Mouse (Mus musculus) right cerebral cortex, postnatal 10 days (tissue): Measurements from ENCODE around the gene Gm13539.
"Not testable (repeated sequence)": the region's sequence is repeated elsewhere in the genome, so short reads cannot be mapped to it uniquely, and the experiment has no call there.

Experiments used
- DNase-seq, 2 experiments: peaks; one replicate each; pipeline ENCODE4 v3.0.0; 2021; ENCODE audit warnings: low spot score in 2 of 2

Gene Gm13539

DNA sequence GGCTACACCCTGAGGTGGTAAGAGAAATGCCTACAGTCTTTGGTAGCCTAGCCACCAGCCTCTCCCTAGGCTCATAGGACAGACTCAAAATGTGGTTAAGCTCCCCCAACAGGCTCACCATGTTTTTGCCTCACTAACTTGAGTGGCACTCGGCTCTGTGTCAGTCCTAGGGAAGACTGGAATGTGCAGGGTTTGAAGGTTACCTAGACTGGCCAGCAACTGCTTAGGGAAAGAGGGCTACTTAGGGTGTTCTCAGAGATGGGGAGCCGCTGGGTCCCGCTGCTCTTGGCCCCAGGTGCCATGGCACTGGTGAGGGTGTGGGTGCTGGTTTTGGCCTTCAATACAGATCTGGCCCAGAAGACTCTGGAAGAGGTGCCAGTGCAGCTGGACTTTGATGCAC is at the start of gene Gm13539:
Gm13539 (plus strand) TSS at position 301 of the 400 bp plus-strand sequence.
- DNase-seq = no peak

DNA sequence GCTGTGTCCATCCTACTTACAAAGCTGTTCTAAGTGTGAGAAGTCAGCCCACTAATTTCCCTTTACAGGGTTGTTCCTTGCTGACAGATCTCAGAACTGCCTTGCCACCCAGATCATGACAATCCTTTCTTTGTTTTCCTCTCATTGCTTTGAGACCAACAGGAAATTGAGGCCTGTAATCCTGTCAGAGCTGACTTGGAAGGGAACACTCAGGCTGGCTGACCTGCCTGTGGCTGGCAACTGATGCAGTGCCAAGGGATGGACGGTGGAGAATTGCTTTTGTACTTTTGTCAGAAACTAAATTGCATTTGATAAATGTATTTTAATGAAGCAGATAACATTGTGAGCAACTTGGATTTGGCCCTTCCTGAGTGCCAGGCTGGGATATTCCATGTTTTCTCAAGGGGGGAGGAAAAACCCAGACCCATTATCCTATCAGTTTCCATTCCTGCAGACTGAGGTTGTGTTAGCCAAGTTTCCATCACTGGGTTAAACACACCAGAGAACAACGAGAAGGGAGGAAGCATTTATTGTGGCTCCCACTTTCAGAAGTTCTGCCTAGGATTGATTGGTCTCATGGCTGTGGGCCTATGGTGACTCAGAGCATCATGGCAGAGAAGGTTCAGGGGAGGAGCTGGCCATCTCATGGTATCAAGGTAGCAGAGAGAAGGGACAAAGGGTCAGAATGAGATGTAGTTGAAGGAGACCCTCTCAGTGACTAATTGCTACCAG is 48.7 kb upstream of the Gm13539 start:
- DNase-seq = no peak

GRCm38 (mm10) chr2:25736709-25737108 is 45.3 kb upstream of the Gm13539 start, which contains the start of gene Obp2b:
Gene Obp2b, plus strand, starts transcription at chr2:25737009.
- DNase-seq = not testable (repeated sequence)

DNA sequence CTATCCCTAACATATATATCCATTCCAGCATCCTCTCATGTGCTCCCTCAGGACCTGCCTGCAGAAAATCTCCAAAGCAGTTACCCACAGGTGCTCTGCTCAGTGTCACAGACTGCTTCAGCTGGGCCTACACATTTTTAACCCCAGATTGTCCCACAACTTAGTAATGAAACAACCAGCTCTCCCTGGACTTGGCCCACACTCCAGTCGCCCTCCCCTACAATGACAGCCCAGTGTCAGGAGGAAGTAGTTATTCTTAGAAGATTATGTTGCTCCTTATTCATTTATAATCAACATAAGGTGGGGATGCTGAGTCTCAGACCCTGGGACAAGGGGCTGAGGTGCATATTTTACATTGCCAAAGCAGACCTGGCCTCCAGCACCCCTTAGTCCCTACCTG is 40.4 kb upstream of the Gm13539 start:
- DNase-seq = no peak

GRCm38 (mm10) chr2:25754201-25754600 is 27.9 kb upstream of the Gm13539 start:
- DNase-seq = no peak

DNA sequence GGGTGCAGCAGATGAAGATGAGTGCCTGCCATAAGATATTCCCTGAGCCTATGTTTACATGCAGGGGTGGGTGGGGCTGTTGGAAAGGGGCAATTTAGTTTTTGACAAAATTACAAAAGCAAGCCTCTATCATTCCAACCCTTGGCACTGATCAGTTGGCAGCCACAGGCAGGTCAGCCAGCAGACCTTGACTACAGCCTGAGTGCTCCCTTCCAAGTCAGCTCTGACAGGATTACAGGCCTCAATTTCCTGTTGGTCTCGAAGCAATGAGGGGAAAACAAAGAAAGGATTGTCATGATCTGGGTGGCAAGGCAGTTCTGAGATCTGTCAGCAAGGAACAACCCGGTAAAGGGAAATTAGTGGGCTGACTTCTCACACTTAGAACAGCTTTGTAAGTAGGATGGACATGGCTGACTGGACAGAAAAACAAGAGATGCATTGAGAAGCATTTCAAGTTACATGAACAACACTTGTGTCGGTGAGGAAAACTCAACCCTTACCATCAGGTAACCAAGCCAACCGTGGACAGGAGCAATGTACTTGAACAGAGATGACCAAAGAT is 23.9 kb upstream of the Gm13539 start:
- DNase-seq = no peak

- no peak for DNase-seq
These were observed 16.8 kb upstream of the Gm13539 start, which contains the start of gene Lcn3 for GRCm38 (mm10) chr2:25765269-25765668. Gene Lcn3, plus strand, starts transcription at chr2:25765569.

- no peak for DNase-seq
These were observed 14.3 kb upstream of the Gm13539 start for GRCm38 (mm10) chr2:25767764-25768163.

DNA sequence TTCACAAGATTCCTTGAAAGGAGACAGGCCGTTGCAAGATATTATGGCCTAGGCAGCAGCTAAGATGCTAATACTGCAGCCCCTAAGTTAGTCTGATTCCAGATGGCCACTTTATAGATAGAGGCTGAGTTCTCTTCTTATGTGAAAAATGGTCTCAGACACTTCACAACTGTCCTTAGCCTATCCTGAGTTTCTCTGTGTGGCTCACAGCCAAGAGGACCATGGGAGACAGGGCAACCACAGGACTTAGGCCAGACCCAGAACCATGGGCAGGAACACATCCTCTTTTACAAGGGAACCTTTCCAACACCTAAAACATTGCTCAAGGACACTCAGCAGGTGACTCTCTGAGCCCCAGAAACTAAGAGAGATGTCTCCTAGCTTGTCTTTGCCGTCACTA is 8.6 kb upstream of the Gm13539 start:
- no peak for DNase-seq

- DNase-seq = no peak
These were observed 7.4 kb upstream of the Gm13539 start for GRCm38 (mm10) chr2:25774640-25775039.

- no peak for DNase-seq
These were observed 6.1 kb upstream of the Gm13539 start for GRCm38 (mm10) chr2:25775991-25776390.

- no peak for DNase-seq
These were observed 5.3 kb upstream of the Gm13539 start, which contains the start of gene Lcn11 for GRCm38 (mm10) chr2:25776717-25777116. Gene Lcn11, plus strand, starts transcription at chr2:25777017.

- no peak for DNase-seq
These were observed 3.0 kb upstream of the Gm13539 start for GRCm38 (mm10) chr2:25779076-25779475.

DNA sequence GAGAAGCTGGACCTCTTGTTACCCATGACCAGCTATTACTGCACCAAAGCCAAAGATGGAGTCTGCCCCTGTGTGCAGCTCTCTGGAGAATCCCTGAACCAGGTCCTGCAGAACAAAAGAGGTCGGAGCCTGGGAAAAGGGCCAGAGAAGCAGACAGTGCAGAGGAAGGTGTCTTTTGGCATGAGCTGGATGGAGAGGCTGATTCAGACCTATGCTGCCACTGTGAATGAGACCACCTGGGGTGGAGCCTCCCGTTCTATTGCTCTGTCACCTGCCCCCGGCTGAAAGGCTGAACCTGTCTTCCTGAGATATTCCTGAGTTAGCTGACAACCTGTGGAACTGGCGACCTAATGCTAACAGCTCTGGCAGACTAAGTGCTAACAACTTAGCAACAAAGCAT is 1.1 kb upstream of the Gm13539 start:
- no peak for DNase-seq

DNA sequence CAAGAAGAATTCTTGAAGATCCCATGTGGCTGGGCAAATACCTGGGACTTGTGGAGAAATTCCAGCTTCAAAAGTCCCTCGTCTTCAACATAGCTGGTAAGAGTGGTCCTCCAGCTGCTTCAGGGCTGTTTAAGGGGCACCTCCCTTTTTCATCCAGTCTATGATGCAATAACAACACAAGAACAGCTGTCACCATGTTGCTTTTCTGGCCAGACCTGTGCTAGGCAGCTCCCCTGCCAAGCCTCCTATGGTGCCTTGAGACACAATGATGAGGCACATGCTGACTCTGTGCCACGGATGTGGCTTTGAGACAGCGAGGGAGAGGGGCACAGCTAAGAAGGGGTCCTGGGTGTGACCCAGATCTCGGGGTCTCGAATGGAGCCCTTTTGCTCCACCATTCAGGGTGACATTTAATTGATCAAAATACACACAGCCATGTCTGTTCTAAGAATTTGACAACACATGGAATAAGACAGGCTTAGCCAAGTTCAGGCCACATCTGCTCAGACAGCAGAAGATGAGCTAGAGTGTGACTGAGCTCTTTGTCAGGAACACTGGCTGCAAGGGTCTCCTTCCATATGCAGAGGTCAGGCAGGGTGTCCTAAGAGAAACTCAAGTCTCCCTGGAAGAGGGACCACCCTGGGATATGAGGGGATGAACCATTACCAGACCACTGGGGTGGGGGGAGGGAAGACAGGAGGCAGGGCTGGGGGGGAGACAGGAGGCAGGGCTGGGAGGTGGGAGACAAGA is 3.7 kb downstream of the Gm13539 start:
- no peak for DNase-seq

DNA sequence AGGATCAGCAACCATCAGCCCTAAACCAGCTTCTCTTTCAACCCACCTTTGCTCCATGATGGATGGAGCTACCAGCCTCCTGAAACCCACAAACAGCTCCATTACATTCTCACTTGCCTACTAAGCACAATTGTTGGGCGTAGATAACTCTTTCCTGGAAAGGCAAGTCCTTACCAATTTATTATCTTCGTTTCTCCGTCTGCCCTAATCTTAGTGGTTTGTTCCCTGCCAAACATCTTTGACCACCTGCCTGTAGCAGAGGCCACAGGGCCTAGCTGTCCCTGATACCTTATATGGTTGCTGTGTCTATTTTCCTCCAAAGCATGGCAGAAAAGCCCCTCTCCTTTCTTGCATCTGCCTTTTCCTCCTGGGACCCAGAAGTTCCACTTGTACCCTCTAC is 7.0 kb downstream of the Gm13539 start:
- no peak for DNase-seq

DNA sequence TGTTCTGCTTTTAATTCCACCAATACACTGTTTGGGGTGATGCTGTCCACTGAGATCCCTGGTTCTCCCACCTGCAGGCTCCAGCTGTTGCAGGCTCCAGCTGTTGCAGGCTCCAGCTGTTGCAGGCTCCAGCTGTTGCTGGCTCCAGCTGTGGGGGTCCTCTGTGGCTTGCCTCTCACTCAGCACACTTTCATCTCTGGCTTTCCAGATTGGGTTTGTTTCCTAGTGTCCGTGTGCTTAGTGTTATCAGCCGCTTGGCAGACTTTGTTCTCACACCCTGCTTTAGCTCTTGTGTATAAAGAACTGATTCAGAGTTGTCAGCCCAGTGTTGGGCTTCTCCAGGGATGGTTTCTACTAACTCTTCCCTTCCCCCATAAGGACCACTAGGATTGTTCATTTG is 15.6 kb downstream of the Gm13539 start:
- no peak for DNase-seq

GRCm38 (mm10) chr2:25798065-25798464 is 16.0 kb downstream of the Gm13539 start:
- DNase-seq = no peak

DNA sequence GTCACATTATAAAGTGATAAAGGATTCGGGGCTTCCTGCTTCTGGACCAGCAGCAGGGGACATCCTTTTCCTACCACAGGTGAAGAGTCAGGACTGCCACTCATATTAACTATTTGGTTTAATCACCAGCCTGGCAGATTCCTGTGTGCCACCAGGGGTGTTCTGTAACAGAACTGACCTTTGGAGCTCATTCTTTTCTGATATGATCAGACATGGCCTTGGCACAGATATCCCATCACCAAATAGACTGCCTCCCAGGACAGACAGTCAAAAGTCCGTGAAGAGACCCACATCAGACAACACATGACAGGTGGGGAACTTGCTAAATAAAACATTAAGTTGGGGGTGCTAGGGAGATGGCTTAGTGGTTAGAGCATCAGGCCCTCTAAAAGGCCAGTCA is 29.7 kb downstream of the Gm13539 start:
- DNase-seq = no peak

DNA sequence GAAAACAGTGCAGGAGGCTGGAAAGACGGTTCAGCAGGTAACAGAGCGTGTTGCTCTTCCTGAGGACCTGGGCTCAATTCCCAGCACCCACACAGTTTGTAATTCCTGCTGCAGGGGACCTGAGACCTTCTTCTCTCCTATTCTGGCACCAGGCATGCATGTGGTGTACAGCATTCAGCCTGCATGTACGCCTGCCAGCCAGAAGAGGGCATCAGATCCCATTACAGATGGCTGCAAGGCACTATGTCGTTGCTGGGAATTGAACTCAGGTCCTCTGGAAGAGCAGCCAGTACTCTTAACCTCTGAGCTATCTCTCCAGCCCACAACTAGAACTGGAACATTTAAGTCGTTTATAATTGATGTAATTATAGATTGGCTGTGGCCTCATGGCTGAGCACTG is 31.3 kb downstream of the Gm13539 start:
- no peak for DNase-seq

GRCm38 (mm10) chr2:25815748-25816147 is 33.7 kb downstream of the Gm13539 start, which contains the start of gene Glt6d1:
Gene Glt6d1, minus strand, starts transcription at chr2:25815848.
- DNase-seq = not testable (repeated sequence)

DNA sequence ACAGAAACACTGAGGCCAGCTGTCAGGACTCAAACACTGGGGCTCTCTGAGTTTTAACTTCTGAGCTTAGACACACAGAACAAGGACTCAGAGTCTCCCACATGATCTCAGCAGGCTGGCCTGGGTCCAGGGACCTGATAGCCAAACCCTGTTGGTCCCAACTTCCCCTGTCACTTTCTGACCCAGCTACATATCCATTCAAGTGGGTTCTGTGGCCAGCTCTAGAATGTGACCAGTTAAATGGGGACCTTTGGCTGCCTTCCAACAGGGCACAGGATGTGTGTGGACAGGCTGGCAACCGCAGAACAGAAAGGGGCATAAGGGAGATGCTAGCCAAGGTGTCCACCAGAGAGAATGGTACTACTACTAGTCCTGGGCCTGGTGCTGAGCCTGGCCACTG is 40.7 kb downstream of the Gm13539 start, which contains the start of gene Lcn9:
Lcn9 (plus strand) TSS at position 348 of the 400 bp plus-strand sequence.
- peak; percentile 51 to 57 for DNase-seq

DNA sequence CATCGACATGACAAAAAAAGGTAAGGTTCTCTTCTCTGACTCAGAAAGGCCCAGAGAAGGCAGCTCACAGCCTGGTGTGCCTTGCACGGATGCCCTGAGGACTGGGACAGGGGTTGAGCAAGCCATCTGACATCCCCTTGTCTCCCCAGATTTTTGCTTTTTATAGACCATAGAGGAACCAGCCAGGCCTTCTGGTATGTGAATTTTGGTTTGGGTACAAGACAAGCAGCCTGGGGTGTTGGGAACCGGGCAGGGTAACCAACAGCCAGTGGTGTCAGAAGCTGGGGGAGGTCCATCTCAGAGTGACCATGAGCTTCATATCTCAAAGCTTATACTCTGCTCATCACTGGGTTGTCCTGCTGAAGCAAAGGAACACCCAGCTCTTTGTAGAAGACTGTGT is 42.7 kb downstream of the Gm13539 start:
- no peak for DNase-seq
